Mouse (Mus musculus): Measurements from ENCODE around the gene Zbtb8b. TPM values are rescaled to one million over a fixed set of nuclear protein-coding genes. Genes with fewer than 3 reads are reported as not detected.

The Zbtb8b gene
- 3.7 and 3.8 TPM in 2 replicates for polyA plus RNA-seq (2015; fragmentation: Nextera tagmentation; extraction: Ambion mirVana)

GRCm38 (mm10) chr4:129440340-129441063 is at the start of gene Zbtb8b:
Gene Zbtb8b (minus strand): TSS chr4:129440853.
- H3K9me3 ChIP-seq (replicated peaks; ENCODE audit: low read length): no peaks in the 10 kb centered on the region

DNA sequence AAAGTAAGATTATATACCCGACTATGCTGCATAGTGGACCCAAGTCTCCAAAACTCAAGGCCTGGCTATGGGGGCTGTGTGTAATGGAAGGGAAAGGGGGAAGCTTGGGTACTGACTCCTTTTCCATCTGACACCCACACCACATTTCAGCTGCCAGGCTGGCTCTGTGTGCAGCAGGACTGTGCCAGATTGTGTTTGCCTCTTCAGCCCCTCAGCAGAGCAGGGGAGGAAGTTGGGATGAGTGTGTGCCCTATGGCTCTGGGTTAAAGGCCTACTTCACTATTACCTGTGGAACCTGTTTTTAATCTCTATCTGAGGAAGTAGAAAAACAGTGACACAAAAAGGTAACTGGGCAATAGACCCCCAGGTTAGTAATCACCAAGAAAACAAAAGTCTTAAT is 40.4 kb upstream of the Zbtb8b start:
- H3K36me3 ChIP-seq (ENCODE audit: insufficient read depth, low read length): peaks cover 41% of the 10 kb centered on the region
- no peak for TF ChIP-seq CTCF (IDR thresholded peaks at IDR 0.05; ENCODE audit: low read depth)
- no peak overlapping the region for H3K4me2 ChIP-seq (ENCODE audit: low read length)
- H3K4me1 ChIP-seq (replicated peaks; ENCODE audit: insufficient read depth, low read length): no peaks in the 10 kb centered on the region
- H3K27ac ChIP-seq: no peak overlapping the region
- WGBS: 87% methylated on average over 1 of the region's 1 CpGs
- no peaks in the 10 kb centered on the region for H3K27me3 ChIP-seq (ENCODE audit: insufficient read depth, low read length)
- ATAC-seq (replicated peaks; ENCODE audit: low FRiP score, low read depth): no peak
- H3K4me3 ChIP-seq (replicated peaks; ENCODE audit: low read depth, low read length): no peak overlapping the region
- H3K9ac ChIP-seq (ENCODE audit: low read depth, low read length): no peak overlapping the region
- no peaks in the 10 kb centered on the region for H3K9me3 ChIP-seq (replicated peaks; ENCODE audit: low read length)
- no peak for DNase-seq (ENCODE audit: low spot score)

More at GRCm38 (mm10) chr4:129440340-129441063, at the start of gene Zbtb8b:
- no peaks in the 10 kb centered on the region for H3K36me3 ChIP-seq (ENCODE audit: insufficient read depth, low read length)
- H3K4me3 ChIP-seq (replicated peaks; ENCODE audit: low read depth, low read length): peak within 1 kb of the TSS; percentile 39
- 3% methylated on average over 33 of the region's 33 CpGs for WGBS
- TF ChIP-seq CTCF (IDR thresholded peaks at IDR 0.05; ENCODE audit: low read depth): no peak
- ATAC-seq (replicated peaks; ENCODE audit: low FRiP score, low read depth): peak; percentile 88
- DNase-seq (ENCODE audit: low spot score): peak; percentile 67
- peak within 1 kb of the TSS; percentile 56 for H3K9ac ChIP-seq (ENCODE audit: low read depth, low read length)
- no peaks in the 10 kb centered on the region for H3K27me3 ChIP-seq (ENCODE audit: insufficient read depth, low read length)
- H3K27ac ChIP-seq: no peak within 1 kb of the TSS
- no peaks in the 10 kb centered on the region for H3K4me1 ChIP-seq (replicated peaks; ENCODE audit: insufficient read depth, low read length)
- H3K4me2 ChIP-seq (ENCODE audit: low read length): peak within 1 kb of the TSS; percentile 75

DNA sequence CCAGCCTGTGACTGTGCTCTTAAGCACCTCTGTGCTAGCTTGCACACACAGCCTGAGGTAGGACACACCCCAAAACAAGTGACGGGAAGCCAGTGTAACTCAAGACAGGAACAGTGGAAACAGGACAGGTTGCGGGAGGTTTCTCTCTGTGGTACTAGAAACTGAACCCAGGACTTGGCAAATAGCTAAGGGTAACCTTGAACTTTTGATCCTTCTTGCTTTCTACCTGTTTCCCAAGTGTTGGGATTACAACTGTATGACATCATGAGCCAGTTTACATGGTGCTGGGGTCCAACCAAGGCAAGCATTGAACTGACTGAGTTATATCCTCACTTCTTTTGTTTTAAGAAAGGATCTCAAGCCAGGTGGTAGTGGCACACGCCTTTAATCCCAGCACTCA is 39.2 kb upstream of the Zbtb8b start:
- Histone ChIP-seq H3K4me1 (replicated peaks; ENCODE audit: insufficient read depth, low read length) (no peaks in the 10 kb centered on the region), H3K9ac (ENCODE audit: low read depth, low read length) (no peak overlapping the region), H3K27ac (no peak overlapping the region), H3K9me3 (replicated peaks; ENCODE audit: low read length) (no peaks in the 10 kb centered on the region), H3K4me3 (replicated peaks; ENCODE audit: low read depth, low read length) (no peak overlapping the region), H3K4me2 (ENCODE audit: low read length) (no peak overlapping the region), H3K27me3 (ENCODE audit: insufficient read depth, low read length) (no peaks in the 10 kb centered on the region), H3K36me3 (ENCODE audit: insufficient read depth, low read length) (peaks cover 37% of the 10 kb centered on the region)
- whole genome bisulfite sequencing: 88% methylated on average over 3 of the region's 3 CpGs
- no peak for ATAC-seq (replicated peaks; ENCODE audit: low FRiP score, low read depth)
- no peak for TF ChIP-seq CTCF (IDR thresholded peaks at IDR 0.05; ENCODE audit: low read depth)
- DNase-seq (ENCODE audit: low spot score): no peak

- DNase-seq (ENCODE audit: low spot score): no peak
- TF ChIP-seq CTCF (IDR thresholded peaks at IDR 0.05; ENCODE audit: low read depth): no peak
- no peaks in the 10 kb centered on the region for H3K9me3 ChIP-seq (replicated peaks; ENCODE audit: low read length)
- H3K4me1 ChIP-seq (replicated peaks; ENCODE audit: insufficient read depth, low read length): no peaks in the 10 kb centered on the region
- no peak for ATAC-seq (replicated peaks; ENCODE audit: low FRiP score, low read depth)
- H3K36me3 ChIP-seq (ENCODE audit: insufficient read depth, low read length): peaks cover 51% of the 10 kb centered on the region
- no peak overlapping the region for H3K9ac ChIP-seq (ENCODE audit: low read depth, low read length)
- H3K4me2 ChIP-seq (ENCODE audit: low read length): no peak overlapping the region
- no peak overlapping the region for H3K27ac ChIP-seq
- WGBS: 93% methylated on average over 11 of the region's 11 CpGs
- no peaks in the 10 kb centered on the region for H3K27me3 ChIP-seq (ENCODE audit: insufficient read depth, low read length)
- H3K4me3 ChIP-seq (replicated peaks; ENCODE audit: low read depth, low read length): no peak overlapping the region
Measured at GRCm38 (mm10) chr4:129476047-129476446, 35.4 kb upstream of the Zbtb8b start.

DNA sequence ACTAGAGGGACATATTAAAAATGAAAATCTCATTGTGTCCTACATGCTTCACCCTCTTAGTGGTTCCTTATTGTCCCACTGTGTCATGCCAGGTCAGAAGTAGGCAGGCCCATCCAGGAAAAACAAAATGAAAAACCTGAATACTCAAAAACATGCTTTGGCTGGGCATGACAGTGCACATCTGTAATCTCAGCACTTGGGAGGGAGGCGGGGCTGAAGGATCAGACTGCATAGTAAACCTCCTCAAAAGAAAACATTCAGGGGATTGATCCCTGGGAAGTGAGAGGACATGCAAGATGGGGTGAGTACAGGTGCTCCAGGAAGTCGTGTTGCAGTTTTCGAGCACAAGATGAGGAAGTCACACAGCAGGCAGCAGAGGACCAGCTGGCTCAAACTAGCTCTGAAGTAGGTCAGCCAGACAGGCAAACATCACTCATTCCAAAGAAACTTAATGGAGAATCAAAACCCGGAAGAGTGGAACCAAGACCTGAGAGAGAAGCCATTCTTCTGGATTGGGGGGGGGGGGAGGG is 23.7 kb upstream of the Zbtb8b start:
- ATAC-seq (replicated peaks; ENCODE audit: low FRiP score, low read depth) (no peak), DNase-seq (ENCODE audit: low spot score) (no peak)
- WGBS: 78% methylated on average over 4 of the region's 4 CpGs
- no peak overlapping the region for H3K4me2 ChIP-seq (ENCODE audit: low read length)
- H3K9me3 ChIP-seq (replicated peaks; ENCODE audit: low read length): no peaks in the 10 kb centered on the region
- TF ChIP-seq CTCF (IDR thresholded peaks at IDR 0.05; ENCODE audit: low read depth): no peak
- H3K27ac ChIP-seq: no peak overlapping the region
- peaks cover 40% of the 10 kb centered on the region for H3K36me3 ChIP-seq (ENCODE audit: insufficient read depth, low read length)
- H3K4me3 ChIP-seq (replicated peaks; ENCODE audit: low read depth, low read length): no peak overlapping the region
- H3K9ac ChIP-seq (ENCODE audit: low read depth, low read length): no peak overlapping the region
- peaks cover 5% of the 10 kb centered on the region for H3K4me1 ChIP-seq (replicated peaks; ENCODE audit: insufficient read depth, low read length)
- H3K27me3 ChIP-seq (ENCODE audit: insufficient read depth, low read length): no peaks in the 10 kb centered on the region

GRCm38 (mm10) chr4:129463097-129464059 is 22.7 kb upstream of the Zbtb8b start:
- Histone ChIP-seq H3K27ac (no peak overlapping the region), H3K36me3 (ENCODE audit: insufficient read depth, low read length) (peaks cover 32% of the 10 kb centered on the region), H3K9ac (ENCODE audit: low read depth, low read length) (no peak overlapping the region), H3K4me2 (ENCODE audit: low read length) (no peak overlapping the region), H3K4me1 (replicated peaks; ENCODE audit: insufficient read depth, low read length) (peaks cover 5% of the 10 kb centered on the region), H3K27me3 (ENCODE audit: insufficient read depth, low read length) (no peaks in the 10 kb centered on the region), H3K9me3 (replicated peaks; ENCODE audit: low read length) (no peaks in the 10 kb centered on the region), H3K4me3 (replicated peaks; ENCODE audit: low read depth, low read length) (no peak overlapping the region)
- ATAC-seq (replicated peaks; ENCODE audit: low FRiP score, low read depth) (no peak), DNase-seq (ENCODE audit: low spot score) (no peak)
- TF ChIP-seq CTCF (IDR thresholded peaks at IDR 0.05; ENCODE audit: low read depth): no peak
- WGBS: 83% methylated on average over 24 of the region's 24 CpGs
